Mouse (Mus musculus) CD4-positive, CD25-positive, alpha-beta regulatory T cell, adult 4 months (primary cell): Measurements from ENCODE around the gene Zfp444. TPM values are rescaled to one million over a fixed set of nuclear protein-coding genes. Genes with fewer than 3 reads are reported as not detected.
A peak's percentile ranks its signal among the peaks of the same experiment; 100 is the strongest.

Experiments
- ATAC-seq: one replicate; pipeline ENCODE4 v1.8.0; 2017
- polyA plus RNA-seq, 2 experiments: library from polyadenylated mRNA; unstranded; fragments of 100-300 nt; shearing (Covaris generic); gene quantifications; one replicate each; pipeline ENCODE4 v1.2.1; 2017

Gene Zfp444
- 10 to 100 TPM in 1 of 2 experiments, 1 to 10 TPM in 1; 5.6 to 10.6 TPM for polyA plus RNA-seq

- ATAC-seq, result peak; percentile 85
Observed at GRCm38 (mm10) chr7:6172006-6172649, at the start of gene Zfp444. Gene Zfp444 (plus strand): TSS chr7:6172226.

- peak; percentile 94 for ATAC-seq
Observed at GRCm38 (mm10) chr7:6126690-6127448, 45.2 kb upstream of the Zfp444 start.

- ATAC-seq, result no peak
Observed at GRCm38 (mm10) chr7:6130346-6130745, 41.7 kb upstream of the Zfp444 start.

- ATAC-seq, result no peak
Observed at GRCm38 (mm10) chr7:6132646-6133045, 39.4 kb upstream of the Zfp444 start.

DNA sequence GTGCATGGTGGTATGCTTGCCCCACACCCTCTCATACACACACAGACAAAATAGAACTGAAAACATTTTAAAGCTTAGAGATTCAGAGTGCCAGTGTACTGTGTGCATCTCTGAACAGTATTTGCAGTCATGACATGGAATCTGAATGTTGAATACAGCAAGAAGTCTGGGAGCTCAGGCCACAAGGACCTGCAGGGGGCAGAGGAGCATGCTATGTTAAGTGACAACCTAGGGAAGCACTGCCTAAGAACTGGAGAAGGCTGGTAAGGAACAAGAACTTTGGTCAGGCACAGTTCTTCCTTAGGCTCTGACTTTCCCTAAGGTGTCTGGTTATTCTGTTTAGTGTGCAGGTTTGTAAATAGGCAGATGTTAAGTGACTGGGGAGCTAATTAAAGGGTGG is 35.5 kb upstream of the Zfp444 start:
- ATAC-seq, result no peak

DNA sequence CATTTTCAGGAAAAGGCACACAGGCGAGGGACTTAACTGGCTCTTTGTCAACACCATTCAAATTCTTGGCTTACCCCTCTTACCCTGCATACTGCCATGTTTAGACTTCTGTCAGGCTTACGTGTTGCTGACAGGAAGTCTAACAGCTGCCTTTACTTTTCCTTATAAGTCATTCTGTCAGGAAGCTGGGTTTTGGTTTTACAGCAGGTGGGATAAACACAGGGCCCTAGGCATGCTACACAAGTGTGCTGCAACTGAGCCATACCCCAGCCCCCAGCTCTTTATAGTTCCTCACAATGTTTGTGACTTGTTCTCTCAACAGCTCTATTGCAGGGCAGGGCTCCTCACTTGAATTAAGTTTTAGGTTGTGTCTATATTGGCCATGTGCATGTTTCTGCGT is 32.7 kb upstream of the Zfp444 start:
- no peak for ATAC-seq

DNA sequence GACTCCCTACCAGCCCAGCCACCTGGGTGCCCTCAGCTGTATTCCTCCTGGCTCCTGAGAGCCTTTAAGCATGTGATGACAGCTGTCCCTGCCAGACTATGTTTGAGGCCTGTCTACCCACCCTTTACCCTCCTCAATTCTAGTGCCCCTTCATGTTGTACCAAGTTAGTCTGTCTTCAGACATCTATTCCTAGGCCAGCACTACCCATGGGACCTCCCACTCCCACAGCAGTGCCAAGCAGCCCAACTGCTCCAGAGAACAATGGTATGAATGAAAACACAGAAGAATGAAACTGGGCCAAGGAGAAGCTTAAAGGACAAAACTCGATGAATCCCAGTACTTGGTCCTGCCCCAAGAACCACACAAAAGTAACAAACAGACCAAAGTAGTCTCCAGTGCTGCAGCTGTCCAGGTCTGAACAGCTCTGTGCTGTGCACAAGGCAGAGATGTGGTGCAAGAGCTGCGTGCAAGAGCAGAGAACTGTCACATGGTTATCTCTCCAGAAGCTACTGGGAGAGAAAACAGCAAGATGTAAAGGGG is 28.0 kb upstream of the Zfp444 start:
- no peak for ATAC-seq

DNA sequence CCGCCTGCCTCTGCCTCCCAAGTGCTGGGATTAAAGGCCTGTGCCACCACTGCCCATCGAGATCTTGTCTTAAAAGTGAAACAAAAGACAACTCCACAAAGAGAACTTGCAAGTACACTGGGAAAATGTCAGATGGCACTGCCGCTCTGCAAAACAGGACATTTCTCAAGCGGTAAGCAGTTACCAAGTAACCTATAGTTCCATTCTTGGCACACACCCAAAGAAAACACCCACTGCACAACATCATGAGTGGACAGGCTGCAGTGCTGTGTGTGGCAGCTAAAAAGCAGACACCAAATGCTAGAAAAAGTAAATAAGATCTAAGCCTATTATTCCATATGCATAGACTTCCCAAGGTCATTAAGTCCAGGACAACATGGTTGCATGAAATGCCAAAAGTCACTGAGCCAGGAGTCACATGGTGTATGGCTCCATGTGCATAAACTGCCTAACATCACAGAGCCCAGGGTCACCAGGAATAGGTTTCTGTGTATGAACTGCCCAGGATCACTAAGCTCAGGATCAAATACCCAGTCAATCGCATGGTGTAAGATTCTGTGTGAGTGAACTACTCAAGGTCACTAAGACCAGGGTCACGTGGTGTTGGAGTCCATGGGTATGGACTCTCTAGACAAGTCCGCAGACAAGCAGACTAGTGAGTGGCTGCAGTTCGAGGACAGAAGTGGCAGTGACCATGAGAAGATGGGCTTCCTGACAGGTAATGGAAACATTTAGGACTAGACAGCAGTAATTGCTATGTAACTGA is 26.4 kb upstream of the Zfp444 start:
- ATAC-seq, result no peak

DNA sequence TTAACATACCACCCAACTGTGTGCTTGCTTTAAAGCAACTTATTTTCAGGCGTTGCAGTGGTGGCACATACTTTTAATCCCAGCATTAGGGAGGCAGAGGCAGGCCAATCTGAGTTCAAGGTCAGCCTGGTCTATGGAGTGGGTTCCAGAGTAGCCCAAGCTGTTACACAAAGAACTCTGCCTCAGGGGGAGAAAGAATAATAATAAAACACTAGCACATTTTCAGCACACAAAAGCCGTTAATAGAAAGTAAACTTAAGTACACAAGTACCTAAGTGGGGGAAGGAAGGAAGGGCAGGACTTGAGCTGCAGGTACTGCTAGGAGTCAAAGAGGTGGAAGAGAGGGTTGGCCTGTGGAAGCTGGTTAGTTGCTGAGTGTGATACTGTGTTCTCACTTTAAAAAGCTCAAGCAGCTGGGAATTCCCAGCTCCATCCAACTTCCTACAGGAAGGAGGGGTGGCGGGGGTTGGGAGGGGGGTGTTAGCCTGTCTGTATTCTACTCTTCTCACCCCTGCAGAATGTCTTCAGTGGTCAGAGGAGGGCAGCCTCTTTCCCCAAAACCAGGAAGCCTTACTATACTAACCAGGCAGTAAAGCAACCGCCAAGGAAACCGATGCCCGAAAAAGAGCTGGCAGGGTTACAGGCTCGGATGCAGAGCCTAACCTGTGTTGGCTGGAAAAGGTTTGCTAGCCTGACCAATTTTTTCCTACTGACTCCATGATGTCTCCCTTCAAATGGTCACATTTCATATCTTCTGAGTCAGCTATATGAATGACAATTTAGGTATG is 25.6 kb upstream of the Zfp444 start:
- ATAC-seq, result no peak

- ATAC-seq, result no peak
Observed at GRCm38 (mm10) chr7:6146982-6147325, 25.1 kb upstream of the Zfp444 start.

DNA sequence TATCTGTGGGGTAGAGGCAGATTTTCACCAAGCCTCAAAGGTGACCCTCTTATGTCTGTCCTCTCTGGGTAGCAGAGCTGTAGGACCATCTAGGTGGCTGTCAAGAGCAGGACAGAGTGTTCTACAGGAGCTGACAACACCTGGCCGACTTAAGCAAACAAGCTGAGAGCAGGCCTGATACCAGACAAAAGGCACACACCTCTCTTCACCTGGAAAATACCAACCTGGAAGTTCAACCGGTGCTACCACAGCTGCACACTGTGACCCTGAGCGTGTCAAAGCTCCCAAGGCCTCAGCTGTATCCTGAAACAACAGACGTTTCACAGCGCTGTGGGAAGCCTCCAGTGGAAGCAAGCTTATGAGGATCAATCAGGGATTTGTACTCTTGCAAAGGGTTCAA is 24.3 kb upstream of the Zfp444 start:
- ATAC-seq, result no peak

DNA sequence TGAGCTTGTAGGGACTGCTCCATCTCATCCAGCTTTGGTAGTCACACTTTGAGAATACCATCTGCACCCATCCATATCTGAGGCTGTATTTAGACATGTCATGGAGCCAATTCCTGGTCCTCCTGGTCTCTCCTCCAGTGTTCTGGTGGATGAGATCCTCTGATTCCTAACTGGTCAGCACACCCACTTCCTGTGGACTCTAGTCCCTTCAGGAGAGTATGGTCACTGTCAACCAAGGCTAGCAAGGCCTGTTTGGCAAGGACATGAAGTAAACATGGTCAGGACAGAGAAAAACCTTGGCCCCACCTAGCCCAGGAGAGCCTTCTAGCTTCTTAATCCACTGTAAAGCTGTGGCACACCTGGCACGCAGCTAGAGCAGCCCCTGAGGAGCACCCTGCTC is 20.8 kb upstream of the Zfp444 start:
- no peak for ATAC-seq

- ATAC-seq, result no peak
Observed at GRCm38 (mm10) chr7:6152036-6152435, 20.0 kb upstream of the Zfp444 start.

DNA sequence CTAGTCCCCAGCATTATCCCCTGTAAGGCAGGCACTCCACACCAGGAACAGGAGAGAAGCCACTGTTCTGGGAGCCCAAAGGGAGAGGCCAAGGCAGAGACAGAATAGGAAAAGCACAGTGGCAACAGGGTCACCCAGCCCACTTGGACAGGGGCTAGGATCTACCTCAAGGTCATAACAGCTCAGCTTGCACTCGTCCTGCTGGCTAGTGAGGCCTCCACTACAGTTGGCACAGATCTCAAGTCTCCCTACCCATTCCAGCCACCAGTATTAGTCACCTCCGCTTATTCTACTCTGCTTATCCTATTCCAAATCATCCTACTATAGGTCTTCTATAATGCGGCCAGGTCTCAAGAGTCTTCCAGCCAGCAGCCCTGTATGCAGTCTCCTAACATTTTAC is 18.9 kb upstream of the Zfp444 start:
- ATAC-seq, result no peak

DNA sequence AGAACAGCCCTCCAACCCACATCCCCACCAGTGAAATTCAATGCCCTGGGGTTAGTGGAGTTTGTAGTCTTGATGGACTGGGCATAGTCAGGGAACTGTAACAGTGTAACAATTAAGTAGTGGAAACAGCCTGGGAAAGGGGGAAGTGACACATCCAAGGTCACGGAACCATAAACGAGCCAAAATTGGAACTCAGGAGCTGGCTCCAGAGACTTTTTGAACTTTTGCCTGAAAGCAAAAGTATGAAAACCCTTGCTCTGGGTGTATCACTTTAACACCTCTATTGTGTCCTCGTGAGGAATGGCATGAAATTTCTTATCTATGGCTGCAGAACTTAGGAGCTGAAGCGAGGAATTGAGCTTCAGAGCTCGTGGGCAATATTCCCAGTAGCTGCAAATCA is 17.9 kb upstream of the Zfp444 start:
- no peak for ATAC-seq

GRCm38 (mm10) chr7:6155031-6155872 is 16.8 kb upstream of the Zfp444 start:
- peak; percentile 40 for ATAC-seq

- ATAC-seq, result peak; percentile 87
Observed at GRCm38 (mm10) chr7:6155901-6156411, 16.1 kb upstream of the Zfp444 start, which contains the start of gene Zfp787. Gene Zfp787 (minus strand): TSS chr7:6155997.

DNA sequence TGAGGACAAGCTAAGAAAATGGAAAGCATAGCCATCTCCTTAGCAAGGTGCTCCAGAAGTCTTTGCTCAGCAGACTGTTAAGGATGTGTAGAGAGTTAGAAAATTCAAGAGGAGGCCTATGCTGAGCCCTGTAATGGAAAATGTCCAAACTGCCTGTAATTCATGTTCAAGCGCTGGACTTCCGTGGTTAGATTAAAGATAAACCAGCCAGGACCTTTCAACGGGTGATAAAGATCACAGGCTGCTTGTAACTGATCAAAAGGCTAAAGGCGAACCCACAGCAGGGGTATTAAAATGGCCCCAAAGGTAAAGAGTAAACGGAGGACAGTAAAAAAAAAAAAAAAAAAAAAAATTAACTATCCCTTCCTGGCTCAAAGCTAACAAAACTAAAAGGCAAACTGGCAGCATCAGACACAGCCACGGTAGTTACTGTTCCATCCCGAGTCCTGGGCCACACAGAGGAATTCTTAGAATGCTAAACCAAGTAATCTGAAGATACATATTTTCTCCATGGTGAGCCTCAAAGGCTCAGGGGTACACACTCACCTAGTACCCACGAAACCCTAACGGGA is 15.0 kb upstream of the Zfp444 start:
- peak; percentile 2 for ATAC-seq

- no peak for ATAC-seq
Observed at GRCm38 (mm10) chr7:6157479-6157878, 14.5 kb upstream of the Zfp444 start.

GRCm38 (mm10) chr7:6159604-6160003 is 12.4 kb upstream of the Zfp444 start:
- ATAC-seq, result no peak

DNA sequence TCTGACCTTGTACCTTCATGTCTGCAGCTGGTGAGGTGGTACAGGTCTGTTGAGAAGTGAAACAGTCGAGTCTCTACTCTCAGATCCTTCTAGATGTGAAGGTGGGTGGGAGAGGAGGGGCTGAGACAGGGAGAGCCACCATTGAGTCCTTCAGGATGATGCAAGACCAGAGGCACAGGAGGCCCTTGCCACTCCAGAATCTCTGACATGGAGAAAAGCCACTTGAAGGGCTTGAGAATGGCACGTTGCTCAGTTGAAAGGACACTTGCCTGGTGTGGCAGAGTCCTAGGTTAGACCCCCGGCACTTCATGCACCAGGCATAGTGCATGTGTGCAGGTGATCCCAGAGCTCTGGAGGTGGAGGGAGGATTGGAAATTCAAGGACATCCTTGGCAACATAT is 10.5 kb upstream of the Zfp444 start:
- ATAC-seq, result no peak
